Mouse (Mus musculus): Measurements from ENCODE around the gene Ms4a4d. TPM values are rescaled to one million over a fixed set of nuclear protein-coding genes. Genes with fewer than 3 reads are reported as not detected.

The Ms4a4d gene
- polyA plus RNA-seq (2017; shearing (Covaris generic)) = 1.6 TPM

GRCm38 (mm10) chr19:11536593-11536992, at the start of gene Ms4a4d:
TSS of gene Ms4a4d (plus strand) at chr19:11536801.

GRCm38 (mm10) chr19:11516246-11516645, 20.4 kb upstream of the Ms4a4d start, which contains the start of gene Ms4a6b:
TSS of gene Ms4a6b (plus strand) at chr19:11516512.

GRCm38 (mm10) chr19:11604603-11605002, 68.0 kb downstream of the Ms4a4d start, which contains the start of gene Ms4a6d:
TSS of gene Ms4a6d (minus strand) at chr19:11604849.

Other genes with a start within 250 kb of the Ms4a4d start
- 0.07 TPM for gene Ms4a14, start 222.3 kb upstream of the Ms4a4d start, polyA plus RNA-seq (2017; shearing (Covaris generic))
- gene Ms4a7, start 200.7 kb upstream of the Ms4a4d start, polyA plus RNA-seq (2017; shearing (Covaris generic)) = 0.28 TPM
- 1.1 TPM for gene Ms4a4a, start 161.3 kb upstream of the Ms4a4d start, polyA plus RNA-seq (2017; shearing (Covaris generic))
- gene Ms4a4c, start 132.0 kb upstream of the Ms4a4d start, polyA plus RNA-seq (2017; shearing (Covaris generic)) = 88.3 TPM
- gene Ms4a4b, start 93.2 kb upstream of the Ms4a4d start, polyA plus RNA-seq (2017; shearing (Covaris generic)) = 3,157 TPM
- 11.8 TPM for gene Ms4a6c, start 67.4 kb upstream of the Ms4a4d start, polyA plus RNA-seq (2017; shearing (Covaris generic))
- 403 TPM for gene Gm8369, start 50.9 kb upstream of the Ms4a4d start, polyA plus RNA-seq (2017; shearing (Covaris generic))
- gene Ms4a6b, start 20.3 kb upstream of the Ms4a4d start, polyA plus RNA-seq (2017; shearing (Covaris generic)) = 932 TPM
- gene Ms4a6d, start 68.0 kb downstream of the Ms4a4d start, polyA plus RNA-seq (2017; shearing (Covaris generic)) = 7.8 TPM
- 0.31 TPM for gene Ms4a2, start 86.9 kb downstream of the Ms4a4d start, polyA plus RNA-seq (2017; shearing (Covaris generic))
- gene Ms4a3, start 104.0 kb downstream of the Ms4a4d start, polyA plus RNA-seq (2017; shearing (Covaris generic)) = not detected
- gene Oosp2, start 123.8 kb downstream of the Ms4a4d start, polyA plus RNA-seq (2017; shearing (Covaris generic)) = not detected
- gene Oosp1, start 154.3 kb downstream of the Ms4a4d start, polyA plus RNA-seq (2017; shearing (Covaris generic)) = not detected
- not detected for gene Oosp3, start 160.3 kb downstream of the Ms4a4d start, polyA plus RNA-seq (2017; shearing (Covaris generic))
- not detected for gene Gif, start 210.8 kb downstream of the Ms4a4d start, polyA plus RNA-seq (2017; shearing (Covaris generic))
- gene Mrpl16, start 233.6 kb downstream of the Ms4a4d start, polyA plus RNA-seq (2017; shearing (Covaris generic)) = 42.4 TPM